8 mouse cellular contexts compared by ENCODE assay signal in the genomic region with DNA sequence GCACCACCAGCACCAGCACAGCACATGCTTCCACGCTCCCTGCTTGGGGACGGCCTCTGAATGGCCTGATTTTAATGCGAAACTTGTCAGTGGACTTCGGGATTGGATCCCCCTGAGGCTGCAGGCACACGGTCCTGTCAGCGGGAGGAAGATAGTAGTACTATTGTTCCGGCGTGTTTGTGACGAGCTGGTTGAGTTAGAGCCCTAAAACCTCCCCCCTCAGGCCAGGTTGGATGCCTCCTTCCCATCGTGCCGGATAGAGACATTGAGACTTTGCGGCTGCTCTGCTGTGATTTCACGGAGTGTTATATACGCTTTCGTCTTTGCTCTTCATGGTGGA. TPM values are rescaled to one million over a fixed set of nuclear protein-coding genes. Genes with fewer than 3 reads are reported as not detected.
DNase-seq lines count a peak whose midpoint lies in the region; ATAC-seq and TF ChIP-seq lines count a peak whose summit lies in the region.

No protein-coding gene starts in this region.

- no peak for TF ChIP-seq CTCF in left cerebral cortex, adult 2 months (IDR thresholded peaks at IDR 0.05)
- TF ChIP-seq CTCF in olfactory bulb, adult 2 months (IDR thresholded peaks at IDR 0.05; ENCODE audit: insufficient read depth, low read depth, low read length): no peak

- 1% methylated on average over 15 of the region's 15 CpGs for WGBS in embryonic facial prominence, embryonic 10.5 days
- 2% methylated on average over 15 of the region's 15 CpGs for WGBS in limb, embryonic 15.5 days
- WGBS in olfactory bulb, adult 2 months: 1% methylated on average over 15 of the region's 15 CpGs

- H3K27me3 ChIP-seq in embryonic facial prominence, embryonic 10.5 days (replicated peaks; ENCODE audit: low read depth, poor library complexity, severe bottlenecking): no peaks in the 10 kb centered on the region
- no peaks in the 10 kb centered on the region for H3K27me3 ChIP-seq in limb, embryonic 15.5 days

- H3K27ac ChIP-seq in left cerebral cortex, adult 2 months: peak overlapping the region; percentile 40; the same call in 1 of the 2 replicates
- H3K27ac ChIP-seq in embryonic facial prominence, embryonic 10.5 days (replicated peaks): peak overlapping the region; percentile 97
- peak overlapping the region; percentile 97; the same call in 1 of the 2 replicates for H3K27ac ChIP-seq in limb, embryonic 15.5 days
- H3K27ac ChIP-seq in olfactory bulb, adult 2 months (ENCODE audit: insufficient read depth, low read depth, low read length): peak overlapping the region; percentile 99; the same call in 1 of the 2 replicates

- H3K36me3 ChIP-seq in embryonic facial prominence, embryonic 10.5 days (replicated peaks): no peaks in the 10 kb centered on the region
- H3K36me3 ChIP-seq in limb, embryonic 15.5 days: 0 out of 2 replicates have a peak, but pooled peaks cover 3% of the 10 kb centered on the region

- intact Hi-C loops in left cerebral cortex, adult 2 months (cut with DNase I): loop anchor here (2.0 to 5.0 kb wide), 4 partner anchors 39 to 190 kb away; no protein-coding TSS in a partner anchor

- peaks cover 16% of the 10 kb centered on the region for H3K4me1 ChIP-seq in embryonic facial prominence, embryonic 10.5 days
- H3K4me1 ChIP-seq in limb, embryonic 15.5 days: peaks cover 13% of the 10 kb centered on the region
- H3K4me1 ChIP-seq in olfactory bulb, adult 2 months (ENCODE audit: control insufficient read depth, insufficient read depth, low read length): no peaks in the 10 kb centered on the region

- TF ChIP-seq POLR2A in olfactory bulb, adult 2 months (IDR thresholded peaks at IDR 0.05; ENCODE audit: insufficient read depth, low read depth, low read length): no peak

- no peaks in the 10 kb centered on the region for H3K9me3 ChIP-seq in embryonic facial prominence, embryonic 10.5 days
- no peaks in the 10 kb centered on the region for H3K9me3 ChIP-seq in limb, embryonic 15.5 days

- peak overlapping the region; percentile 96 for H3K9ac ChIP-seq in limb, embryonic 15.5 days

- no peak for DNase-seq in left cerebral cortex, adult 2 months (ENCODE audit: extremely low spot score in 1 of 2, low spot score in 2 of 2)
- no peak for DNase-seq in left cerebral cortex, adult 11 months (ENCODE audit: low spot score)
- DNase-seq in adrenal gland, adult 2 months: peak; percentile 43
- no peak for DNase-seq in embryonic facial prominence, embryonic 10.5 days (ENCODE audit: low spot score)
- peak; percentile 35 for DNase-seq in heart, postnatal 4 days

- no peak for ATAC-seq in limb, embryonic 15.5 days (ENCODE audit: insufficient number of reproducible peaks, low FRiP score, low TSS enrichment, low read depth)
- no peak for ATAC-seq in megakaryocyte progenitor cell, adult 5-6 weeks (replicated peaks; ENCODE audit: poor library complexity)

- peak overlapping the region; percentile 79 for H3K4me2 ChIP-seq in limb, embryonic 15.5 days

- H3K4me3 ChIP-seq in left cerebral cortex, adult 2 months: peak overlapping the region; percentile 95
- peak overlapping the region; percentile 85 for H3K4me3 ChIP-seq in embryonic facial prominence, embryonic 10.5 days
- H3K4me3 ChIP-seq in limb, embryonic 15.5 days: peak overlapping the region; percentile 94
- H3K4me3 ChIP-seq in olfactory bulb, adult 2 months (ENCODE audit: insufficient read depth, low read depth, low read length): peak overlapping the region; percentile 98

RNA-seq across cellular contexts. Expression of a gene that starts 1.3 kb away (rescaled TPM):
- total RNA-seq in left cerebral cortex, adult 2 months (2021): 10 to 100 TPM; 66.6 to 76.1 TPM
- total RNA-seq in adrenal gland, adult 2 months (2021): 10 to 100 TPM; 18.8 to 26.8 TPM
- 5.8 and 8.0 TPM in 2 replicates for polyA plus RNA-seq in adrenal gland, adult 2 months (2012; rRNA removed)
- polyA plus RNA-seq in embryonic facial prominence, embryonic 10.5 days (2016; fragmentation: Nextera tagmentation; extraction: Ambion mirVana): 4.6 and 4.7 TPM in 2 replicates
- 10 to 100 TPM; 63.2 to 67.0 TPM for total RNA-seq in heart, postnatal 4 days (2021)
- 5.9 and 6.5 TPM in 2 replicates for polyA plus RNA-seq in limb, embryonic 15.5 days (2015; fragmentation: Nextera tagmentation; extraction: Ambion mirVana)
- 117 TPM in 1 of 2 replicates, not detected in the other for polyA plus RNA-seq in olfactory bulb, adult 2 months (2012; ENCODE audit: insufficient read depth, insufficient read length, low replicate concordance, missing spikeins)
- 1.6 and 1.7 TPM in 2 replicates for total RNA-seq in megakaryocyte progenitor cell, adult 5-6 weeks (2015)
- total RNA-seq in megakaryocyte progenitor cell, adult 5-6 weeks (2017): 1.8 and 2.1 TPM in 2 replicates

Comparison
In these comparisons a context has a peak if more than half of its experiments do, and no peak if none do; other contexts are left out.
1. DNase-seq: peak in adrenal gland, adult 2 months (single experiment) and heart, postnatal 4 days (single experiment); none in left cerebral cortex, adult 2 months (0 of 2), left cerebral cortex, adult 11 months (single experiment) and embryonic facial prominence, embryonic 10.5 days (single experiment).
2. H3K27ac ChIP-seq: peak in every context shown above with its lines; median percentile 99 in olfactory bulb, adult 2 months; 97 in embryonic facial prominence, embryonic 10.5 days; 97 in limb, embryonic 15.5 days; 40 in left cerebral cortex, adult 2 months.
3. RNA of a gene that starts 1.3 kb away (total RNA-seq): 66.6 to 76.1 TPM in left cerebral cortex, adult 2 months, 63.2 to 67.0 TPM in heart, postnatal 4 days and 18.8 to 26.8 TPM in adrenal gland, adult 2 months; 1.6 to 2.1 TPM in megakaryocyte progenitor cell, adult 5-6 weeks; every median in the first group is over 4 times any median in the second.
4. Peak in every context shown above with its lines, with median percentiles within 50 percentile points of each other: H3K4me3 ChIP-seq.